In genomic region chr6:100522495-100522894, GRCm38 (mm10) we compare ENCODE assay signal across 28 mouse cellular contexts.
"Had no signal": no experiment of that assay in that cellular context is flagged by ENCODE, and none has a peak within 500 bp of the region (broad histone marks: within the 10 kb centered on the region; RNA-seq: fewer than 3 reads in every experiment).

No protein-coding gene starts in this region.

- DNase-seq: cerebellum, adult 18-20 months; cerebellum, adult 2 months; cerebellum, adult 8-10 months; cerebellum, adult 9-10 months; cerebellum, adult 9-11 months; cerebellum, postnatal 10 days; cerebellum, postnatal 14 days; cerebellum, postnatal 25 days; cerebellum, postnatal 36 days; embryo, embryonic 11 days; forebrain, postnatal 0 days; gastrocnemius, adult 2 months; gastrocnemius, postnatal 10 days; gastrocnemius, postnatal 14 days; gastrocnemius, postnatal 25 days; gastrocnemius, postnatal 36 days; heart, adult 11 months had no signal

- H3K36me3 ChIP-seq: embryonic facial prominence, embryonic 10.5 days; embryonic facial prominence, embryonic 12.5 days; embryonic facial prominence, embryonic 13.5 days; embryonic facial prominence, embryonic 15.5 days; forebrain, embryonic 10.5 days; forebrain, embryonic 12.5 days; forebrain, embryonic 15.5 days had no signal

- H3K4me2 ChIP-seq: embryonic facial prominence, embryonic 12.5 days; embryonic facial prominence, embryonic 13.5 days; embryonic facial prominence, embryonic 15.5 days; forebrain, embryonic 12.5 days; forebrain, embryonic 13.5 days; forebrain, embryonic 15.5 days had no signal

- ATAC-seq: forebrain, embryonic 13.5 days; forebrain, embryonic 14.5 days; forebrain, embryonic 15.5 days; forebrain, embryonic 16.5 days had no signal

- H3K9ac ChIP-seq: embryonic facial prominence, embryonic 12.5 days; embryonic facial prominence, embryonic 13.5 days; embryonic facial prominence, embryonic 15.5 days; forebrain, embryonic 12.5 days; forebrain, embryonic 13.5 days; forebrain, embryonic 15.5 days; forebrain, postnatal 0 days had no signal

- H3K27ac ChIP-seq: embryonic facial prominence, embryonic 10.5 days; embryonic facial prominence, embryonic 12.5 days; embryonic facial prominence, embryonic 13.5 days; embryonic facial prominence, embryonic 15.5 days; forebrain, embryonic 10.5 days; forebrain, embryonic 12.5 days; forebrain, embryonic 13.5 days; forebrain, embryonic 15.5 days; gastrocnemius, adult 2 months had no signal

- H3K27me3 ChIP-seq: forebrain, embryonic 13.5 days; forebrain, embryonic 15.5 days had no signal

- H3K9me3 ChIP-seq: embryonic facial prominence, embryonic 10.5 days; embryonic facial prominence, embryonic 12.5 days; embryonic facial prominence, embryonic 13.5 days; embryonic facial prominence, embryonic 15.5 days; forebrain, embryonic 10.5 days; forebrain, embryonic 12.5 days; forebrain, embryonic 13.5 days; forebrain, embryonic 15.5 days had no signal

- H3K4me3 ChIP-seq: embryonic facial prominence, embryonic 10.5 days; embryonic facial prominence, embryonic 12.5 days; embryonic facial prominence, embryonic 13.5 days; embryonic facial prominence, embryonic 15.5 days; erythroblast, embryonic 14.5 days; forebrain, embryonic 10.5 days; forebrain, embryonic 12.5 days; forebrain, embryonic 13.5 days; forebrain, embryonic 15.5 days; gastrocnemius, adult 2 months had no signal
